Mouse (Mus musculus) lung, embryonic 16.5 days (tissue): ENCODE data around the gene Fthl17a. TPM values are rescaled to one million over a fixed set of nuclear protein-coding genes. Genes with fewer than 3 reads are reported as not detected.

Experiments
- ATAC-seq: fragments of 200-750 bp; cut with Nextera tagmentation; 2 replicates; pipeline ENCODE4 v1.8.0; 2017; ENCODE audit warnings: low read depth, mild to moderate bottlenecking, moderate library complexity
- H3K27ac ChIP-seq: fragments of 300-500 bp; sonication (generic); 2 replicates; pipeline ENCODE4 v1.5.1; 2014; ENCODE audit warnings: mild to moderate bottlenecking, control low read depth, low read length
- H3K27me3 ChIP-seq: fragments of 300-500 bp; sonication (generic); 2 replicates; pipeline ENCODE4 v1.6.1; 2014; ENCODE audit warnings: low read depth, low read length, mixed read lengths; ENCODE audit not compliant: control insufficient read depth, insufficient read depth
- H3K36me3 ChIP-seq: fragments of 300-500 bp; sonication (generic); 2 replicates; pipeline ENCODE4 v1.6.1; 2014; ENCODE audit warnings: low read length; ENCODE audit not compliant: control insufficient read depth, insufficient read depth
- H3K4me1 ChIP-seq: fragments of 300-500 bp; sonication (generic); replicated peaks from 2 replicates; pipeline ENCODE4 v1.6.1; 2014; ENCODE audit warnings: low read length, mixed read lengths; ENCODE audit not compliant: control insufficient read depth, insufficient read depth
- H3K4me2 ChIP-seq: fragments of 300-500 bp; sonication (generic); 2 replicates; pipeline ENCODE4 v1.6.1; 2014; ENCODE audit warnings: low read depth, low read length, control low read depth
- H3K4me3 ChIP-seq: fragments of 300-500 bp; sonication (generic); 2 replicates; pipeline ENCODE4 v1.5.1; 2014; ENCODE audit warnings: mild to moderate bottlenecking, low read length, control low read depth
- H3K9ac ChIP-seq: fragments of 300-500 bp; sonication (generic); 2 replicates; pipeline ENCODE4 v1.6.1; 2014; ENCODE audit warnings: low read length, control low read depth
- H3K9me3 ChIP-seq: fragments of 300-500 bp; sonication (generic); 2 replicates; pipeline ENCODE4 v1.6.1; 2016; ENCODE audit warnings: low read length; ENCODE audit not compliant: control insufficient read depth
- WGBS: fragments of 180-500 bp; shearing (Covaris S2); extraction: QIAGEN DNeasy Blood & Tissue Kit; methylation state at CpG from one replicate; pipeline ENCODE4 v1.1.7; 2014; 5-methylcytosine and 5-hydroxymethylcytosine counted together
- polyA plus RNA-seq: library from polyadenylated mRNA; unstranded; fragments of >200 nt; fragmentation: Nextera tagmentation; extraction: Ambion mirVana; gene quantifications from 2 replicates; pipeline ENCODE4 v1.2.1, GENCODE M21; 2015

Fthl17a gene
- polyA plus RNA-seq, 1 experiment from 2014 or later: not detected

GRCm38 (mm10) chrX:85319193-85319592 is 69.7 kb downstream of the Fthl17a start:
- no peaks in the 10 kb centered on the region for H3K36me3 ChIP-seq
- ATAC-seq: no peak; the same call in 1 of the 2 replicates
- no peaks in the 10 kb centered on the region for H3K4me1 ChIP-seq
- H3K4me2 ChIP-seq: no peak overlapping the region
- no peaks in the 10 kb centered on the region for H3K27me3 ChIP-seq
- no peak overlapping the region for H3K4me3 ChIP-seq
- no peak overlapping the region for H3K9ac ChIP-seq
- 31% methylated on average over 1 of the region's 1 CpGs for WGBS
- H3K9me3 ChIP-seq: no peaks in the 10 kb centered on the region
- no peak overlapping the region for H3K27ac ChIP-seq
